Mouse (Mus musculus): ENCODE data around the gene Svs3b.
"Not testable (repeated sequence)": the region's sequence is repeated elsewhere in the genome, so short reads cannot be mapped to it uniquely, and the experiment has no call there.

The Svs3b gene

GRCm38 (mm10) chr2:164256540-164256939 lies at the start of gene Svs3b:
TSS of gene Svs3b (minus strand) at chr2:164256640.
- DNase-seq (ENCODE audit: low read depth), result not testable (repeated sequence)

- DNase-seq (ENCODE audit: low read depth), result not testable (repeated sequence)
Observed at GRCm38 (mm10) chr2:164288968-164289367, 32.5 kb upstream of the Svs3b start, which contains the start of gene Svs3a. TSS of gene Svs3a (plus strand) at chr2:164289268.

GRCm38 (mm10) chr2:164278359-164278758 lies 21.9 kb upstream of the Svs3b start, which contains the start of gene Svs4:
TSS of gene Svs4 (minus strand) at chr2:164278459.
- DNase-seq (ENCODE audit: low read depth), result no peak

- no peak for DNase-seq (ENCODE audit: low read depth)
Observed at GRCm38 (mm10) chr2:164238366-164238765, 18.1 kb downstream of the Svs3b start, which contains the start of gene Svs2. TSS of gene Svs2 (minus strand) at chr2:164238466.

- no peak for DNase-seq (ENCODE audit: low read depth)
Observed at GRCm38 (mm10) chr2:164232671-164233070, 23.8 kb downstream of the Svs3b start.

- DNase-seq (ENCODE audit: low read depth), result peak; percentile 39
Observed at GRCm38 (mm10) chr2:164228361-164229070, 27.9 kb downstream of the Svs3b start.

- no peak for DNase-seq (ENCODE audit: low read depth)
Observed at GRCm38 (mm10) chr2:164221522-164221921, 34.9 kb downstream of the Svs3b start, which contains the start of gene Wfdc15b. TSS of gene Wfdc15b (minus strand) at chr2:164221660.

GRCm38 (mm10) chr2:164219295-164219694 lies 37.1 kb downstream of the Svs3b start:
- DNase-seq (ENCODE audit: low read depth), result no peak

GRCm38 (mm10) chr2:164212711-164213110 lies 43.7 kb downstream of the Svs3b start:
- no peak for DNase-seq (ENCODE audit: low read depth)

- no peak for DNase-seq (ENCODE audit: low read depth)
Observed at GRCm38 (mm10) chr2:164210892-164211291, 45.5 kb downstream of the Svs3b start.

GRCm38 (mm10) chr2:164206676-164207075 lies 49.8 kb downstream of the Svs3b start:
- DNase-seq (ENCODE audit: low read depth), result peak; percentile 43

GRCm38 (mm10) chr2:164206011-164206410 lies 50.4 kb downstream of the Svs3b start:
- DNase-seq (ENCODE audit: low read depth), result not testable (repeated sequence)
